Comparison of ENCODE assay signal across 10 mouse cellular contexts in the genomic region with DNA sequence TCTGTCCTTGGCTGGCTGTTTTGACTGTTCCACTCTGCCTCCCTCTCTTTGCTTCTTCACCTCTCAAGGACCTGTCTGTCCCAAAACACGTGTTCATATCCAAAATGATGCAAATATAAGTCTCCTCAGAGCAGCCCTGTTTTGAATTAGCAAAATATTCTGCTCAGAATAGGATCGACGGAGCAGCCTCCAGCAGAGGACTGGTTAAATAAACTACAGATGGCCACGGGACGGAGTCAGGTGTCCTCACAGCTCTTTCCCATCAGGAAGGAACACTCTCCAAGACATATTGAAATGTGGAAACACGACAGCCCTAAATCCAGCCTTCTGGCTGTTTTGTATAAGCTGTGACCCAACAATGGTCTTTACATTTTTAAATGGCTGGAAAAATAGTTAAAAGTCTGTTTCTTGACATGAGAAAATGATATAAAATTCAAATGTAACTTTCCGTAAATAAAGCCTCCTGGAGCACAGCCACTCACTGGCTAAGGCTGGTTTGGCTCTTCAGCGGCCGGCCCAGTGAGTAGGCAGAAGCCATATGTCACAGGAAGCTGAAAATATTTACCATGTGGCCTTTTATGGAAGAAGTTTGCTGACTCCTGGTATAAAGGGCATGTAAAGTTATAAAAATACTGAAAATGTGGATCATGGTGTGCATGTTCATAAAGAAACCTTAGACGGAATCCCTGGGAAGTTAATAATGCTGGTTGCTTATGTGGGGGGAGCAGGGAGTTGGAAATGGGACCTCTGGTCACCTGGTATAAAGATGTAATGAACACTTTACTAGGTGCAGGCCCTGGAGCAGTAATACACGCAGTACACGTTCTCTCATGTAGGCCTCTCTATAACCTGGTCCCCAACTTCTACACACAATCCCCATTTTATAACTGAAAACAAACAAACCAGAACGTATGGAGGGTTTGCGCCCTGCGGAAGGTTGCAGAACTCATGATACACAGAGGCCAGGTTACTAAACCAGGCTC. TPM values are rescaled to one million over a fixed set of nuclear protein-coding genes. Genes with fewer than 3 reads are reported as not detected.
DNase-seq lines count a peak whose midpoint lies in the region; ATAC-seq and TF ChIP-seq lines count a peak whose summit lies in the region.
"Had no signal": no experiment of that assay in that cellular context is flagged by ENCODE, and none has a peak within 500 bp of the region (broad histone marks: within the 10 kb centered on the region; RNA-seq: fewer than 3 reads in every experiment).

No protein-coding gene starts in this region.

- intact Hi-C loops in left cerebral cortex, postnatal 36 days (cut with DNase I): no loop called here

- DNase-seq in left cerebral cortex, postnatal 36 days (ENCODE audit: low spot score in 2 of 2): peak; percentile 15 to 22
- no peak for DNase-seq in left cerebral cortex, adult 11 months (ENCODE audit: low spot score)
- peak; percentile 78 to 90 for DNase-seq in cerebellum, adult 2 months
- DNase-seq in cerebellum, postnatal 36 days: peak; percentile 72 to 76
- DNase-seq in spleen, postnatal 4 days (ENCODE audit: low spot score in 2 of 2): no peak
- no peak for DNase-seq in Muller cell, postnatal 12 days (ENCODE audit: inconsistent ontology term)
- DNase-seq: heart, postnatal 10 days; lung, postnatal 36 days had no signal

- peak overlapping the region; percentile 99 for H3K27ac ChIP-seq in cerebellum, adult 2 months (ENCODE audit: insufficient read depth, low read length)
- peak overlapping the region; percentile 72 for H3K27ac ChIP-seq in limb, embryonic 13.5 days

- no peaks in the 10 kb centered on the region for H3K9me3 ChIP-seq in limb, embryonic 13.5 days

- H3K36me3 ChIP-seq in limb, embryonic 13.5 days: no peaks in the 10 kb centered on the region

- H3K9ac ChIP-seq in limb, embryonic 13.5 days: no peak overlapping the region

- H3K4me2 ChIP-seq in limb, embryonic 13.5 days (replicated peaks): no peak overlapping the region

- 34% methylated on average over 15 of the region's 15 CpGs for WGBS in cerebellum, adult 2 months
- WGBS in limb, embryonic 13.5 days: 28% methylated on average over 15 of the region's 15 CpGs

- peak; percentile 71 for ATAC-seq in limb, embryonic 13.5 days (ENCODE audit: low FRiP score, low read depth)

- H3K27me3 ChIP-seq in cerebellum, adult 2 months (ENCODE audit: control insufficient read depth, insufficient read depth, low read length): no peaks in the 10 kb centered on the region
- peaks cover 19% of the 10 kb centered on the region for H3K27me3 ChIP-seq in limb, embryonic 13.5 days

- TF ChIP-seq POLR2A in cerebellum, adult 2 months (IDR thresholded peaks at IDR 0.05; ENCODE audit: borderline replicate concordance, insufficient read depth, low read length): 0 out of 2 replicates have a peak, but pooled peaks have one; percentile 15

- H3K4me1 ChIP-seq in cerebellum, adult 2 months (ENCODE audit: control insufficient read depth, insufficient read depth, low read length): peaks cover 41% of the 10 kb centered on the region
- H3K4me1 ChIP-seq in limb, embryonic 13.5 days: peaks cover 57% of the 10 kb centered on the region

- no peak overlapping the region for H3K4me3 ChIP-seq in cerebellum, adult 2 months (replicated peaks; ENCODE audit: insufficient read depth, low read depth, low read length)
- H3K4me3 ChIP-seq in limb, embryonic 13.5 days: no peak overlapping the region

- TF ChIP-seq CTCF in cerebellum, adult 2 months (IDR thresholded peaks at IDR 0.05; ENCODE audit: borderline replicate concordance, insufficient read depth, low read depth, low read length): no peak

RNA-seq across cellular contexts. Expression of gene Ltbp2, which starts 34.9 kb away (rescaled TPM):
- total RNA-seq in left cerebral cortex, postnatal 36 days (2021): under 1 TPM; 0.41 to 0.52 TPM
- polyA plus RNA-seq in cerebellum, adult 2 months (2012; rRNA removed): 18.2 and 25.0 TPM in 2 replicates
- 1.0 and 2.7 TPM in 2 replicates for polyA plus RNA-seq in limb, embryonic 13.5 days (2015; fragmentation: Nextera tagmentation; extraction: Ambion mirVana)
- total RNA-seq: granulocyte monocyte progenitor cell, adult 5-6 weeks had no signal

Comparison
In these comparisons a context has a peak if more than half of its experiments do, and no peak if none do; other contexts are left out.
1. DNase-seq: peak in left cerebral cortex, postnatal 36 days (2 of 2), cerebellum, adult 2 months (2 of 2) and cerebellum, postnatal 36 days (2 of 2); none in left cerebral cortex, adult 11 months (single experiment), spleen, postnatal 4 days (0 of 2) and Muller cell, postnatal 12 days (single experiment).